Mouse (Mus musculus) neural tube, embryonic 13.5 days (tissue): Measurements from ENCODE around the gene Slc39a1. TPM values are rescaled to one million over a fixed set of nuclear protein-coding genes. Genes with fewer than 3 reads are reported as not detected.

ENCODE experiments used
- ATAC-seq: fragments of 200-750 bp; cut with Nextera tagmentation; 2 replicates; pipeline ENCODE4 v1.8.0; 2017; ENCODE audit warnings: low read depth, mild to moderate bottlenecking, moderate TSS enrichment, moderate library complexity
- H3K27ac ChIP-seq: fragments of 300-500 bp; sonication (generic); replicated peaks from 2 replicates; pipeline ENCODE4 v1.5.1; 2015; ENCODE audit warnings: moderate library complexity, mild to moderate bottlenecking, inconsistent platforms
- H3K27me3 ChIP-seq: fragments of 300-500 bp; sonication (generic); 2 replicates; pipeline ENCODE4 v1.6.1; 2015; ENCODE audit warnings: mild to moderate bottlenecking, inconsistent platforms
- H3K36me3 ChIP-seq: fragments of 300-500 bp; sonication (generic); 2 replicates; pipeline ENCODE4 v1.6.1; 2015; ENCODE audit warnings: mild to moderate bottlenecking, inconsistent platforms
- H3K4me1 ChIP-seq: fragments of 300-500 bp; sonication (generic); replicated peaks from 2 replicates; pipeline ENCODE4 v1.6.1; 2015; ENCODE audit warnings: inconsistent platforms
- H3K4me2 ChIP-seq: fragments of 300-500 bp; sonication (generic); 2 replicates; pipeline ENCODE4 v1.6.1; 2015; ENCODE audit warnings: inconsistent platforms, mild to moderate bottlenecking, moderate library complexity
- H3K4me3 ChIP-seq: fragments of 300-500 bp; sonication (generic); 2 replicates; pipeline ENCODE4 v1.5.1; 2015; ENCODE audit warnings: mild to moderate bottlenecking, inconsistent platforms
- H3K9ac ChIP-seq: fragments of 300-500 bp; sonication (generic); 2 replicates; pipeline ENCODE4 v1.6.1; 2015; ENCODE audit warnings: moderate library complexity, mild to moderate bottlenecking, inconsistent platforms
- H3K9me3 ChIP-seq: fragments of 300-500 bp; sonication (generic); 2 replicates; pipeline ENCODE4 v1.6.1; 2016; ENCODE audit warnings: inconsistent platforms
- WGBS: fragments of 180-500 bp; shearing (Covaris S2); methylation state at CpG from one replicate; pipeline ENCODE4 v1.1.7; 2015; 5-methylcytosine and 5-hydroxymethylcytosine counted together
- polyA plus RNA-seq: library from polyadenylated mRNA; unstranded; fragments of >200 nt; fragmentation: Nextera tagmentation; extraction: Ambion mirVana; gene quantifications from 2 replicates; pipeline ENCODE4 v1.2.1, GENCODE M21; 2015

Slc39a1 gene
- polyA plus RNA-seq, result 42.4 and 54.8 TPM in 2 replicates

- no peaks in the 10 kb centered on the region for H3K27me3 ChIP-seq
- no peaks in the 10 kb centered on the region for H3K9me3 ChIP-seq
- H3K4me3 ChIP-seq, result peak within 1 kb of the TSS; percentile 67
- WGBS, result under 1% methylated on average over 44 of the region's 44 CpGs
- H3K4me2 ChIP-seq, result peak within 1 kb of the TSS; percentile 74
- peak; percentile 95 for ATAC-seq
- peaks cover 25% of the 10 kb centered on the region for H3K4me1 ChIP-seq
- peak within 1 kb of the TSS; percentile 77 for H3K9ac ChIP-seq
- peaks cover 13% of the 10 kb centered on the region for H3K36me3 ChIP-seq
- H3K27ac ChIP-seq, result peak within 1 kb of the TSS; percentile 91
These were observed at the start of gene Slc39a1 for GRCm38 (mm10) chr3:90247960-90248745. Gene Slc39a1, plus strand, starts transcription at chr3:90248172.

DNA sequence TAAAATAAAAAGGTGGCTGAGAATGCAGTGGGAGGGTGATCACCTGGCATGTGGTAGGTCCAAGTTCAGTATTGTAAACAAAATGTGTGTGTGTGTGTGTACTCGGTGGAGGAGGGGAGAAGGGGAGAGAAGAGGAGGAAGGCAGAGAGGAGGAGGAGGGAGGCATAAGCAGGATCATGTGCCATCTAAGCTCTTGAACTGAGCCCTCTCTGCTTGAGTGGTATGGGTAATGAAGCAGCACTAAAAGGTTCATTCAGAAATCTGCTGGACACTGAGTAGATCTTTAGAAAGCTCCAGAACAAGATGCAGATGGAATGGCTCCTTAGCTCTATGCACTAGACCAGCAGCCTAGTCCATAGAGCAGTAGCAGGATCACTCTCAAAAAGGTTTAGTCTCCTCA lies 45.1 kb upstream of the Slc39a1 start:
- H3K4me2 ChIP-seq, result no peak overlapping the region

DNA sequence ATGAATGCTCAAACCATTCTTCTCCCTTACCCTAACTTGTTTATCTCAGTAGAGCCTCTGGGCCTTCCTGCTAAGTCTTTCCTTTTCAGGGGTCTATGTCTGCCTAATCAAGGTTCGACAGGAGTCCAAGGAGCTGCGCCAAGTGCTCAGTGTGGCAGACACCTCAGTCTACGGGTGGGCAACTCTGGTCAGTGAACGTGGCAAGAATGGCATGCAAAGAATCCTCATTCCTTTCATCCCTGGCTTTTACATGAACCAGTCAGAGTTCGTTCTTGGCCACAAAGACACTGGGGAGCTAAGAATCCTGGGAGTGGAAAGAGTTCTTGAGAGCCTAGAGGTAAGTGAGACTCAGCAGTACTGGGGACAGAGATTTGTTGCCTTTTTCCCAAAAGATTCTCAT lies 44.4 kb upstream of the Slc39a1 start:
- H3K9ac ChIP-seq, result no peak overlapping the region
- no peak overlapping the region for H3K4me3 ChIP-seq
- no peak overlapping the region for H3K4me2 ChIP-seq
- H3K4me1 ChIP-seq, result no peaks in the 10 kb centered on the region
- 83% methylated on average over 5 of the region's 5 CpGs for WGBS
- H3K27me3 ChIP-seq, result no peaks in the 10 kb centered on the region
- H3K9me3 ChIP-seq, result no peaks in the 10 kb centered on the region
- ATAC-seq, result no peak
- no peak overlapping the region for H3K27ac ChIP-seq
- peaks cover 17% of the 10 kb centered on the region for H3K36me3 ChIP-seq

More for the DNA sequence above, 45.1 kb upstream of the Slc39a1 start:
- H3K4me1 ChIP-seq, result no peaks in the 10 kb centered on the region
- WGBS, result 72% methylated on average over 1 of the region's 1 CpGs
- no peak for ATAC-seq
- H3K27me3 ChIP-seq, result no peaks in the 10 kb centered on the region
- H3K36me3 ChIP-seq, result peaks cover 9% of the 10 kb centered on the region
- H3K9ac ChIP-seq, result no peak overlapping the region
- H3K9me3 ChIP-seq, result no peaks in the 10 kb centered on the region
- H3K4me3 ChIP-seq, result no peak overlapping the region
- H3K27ac ChIP-seq, result no peak overlapping the region

- no peaks in the 10 kb centered on the region for H3K9me3 ChIP-seq
- H3K4me1 ChIP-seq, result no peaks in the 10 kb centered on the region
- ATAC-seq, result no peak
- H3K36me3 ChIP-seq, result peaks cover 26% of the 10 kb centered on the region
- no peaks in the 10 kb centered on the region for H3K27me3 ChIP-seq
- H3K9ac ChIP-seq, result no peak overlapping the region
- no peak overlapping the region for H3K4me3 ChIP-seq
- WGBS, result 95% methylated on average over 2 of the region's 2 CpGs
- no peak overlapping the region for H3K4me2 ChIP-seq
- H3K27ac ChIP-seq, result no peak overlapping the region
These were observed 43.4 kb upstream of the Slc39a1 start for GRCm38 (mm10) chr3:90204582-90204981.

GRCm38 (mm10) chr3:90208662-90209061 lies 39.3 kb upstream of the Slc39a1 start:
- Histone ChIP-seq H3K9ac (no peak overlapping the region), H3K27ac (no peak overlapping the region), H3K9me3 (no peaks in the 10 kb centered on the region), H3K4me1 (peaks cover 24% of the 10 kb centered on the region), H3K36me3 (peaks cover 58% of the 10 kb centered on the region), H3K4me2 (no peak overlapping the region), H3K4me3 (no peak overlapping the region), H3K27me3 (no peaks in the 10 kb centered on the region)
- 91% methylated on average over 2 of the region's 2 CpGs for WGBS
- ATAC-seq, result no peak

GRCm38 (mm10) chr3:90209908-90210566 lies 37.9 kb upstream of the Slc39a1 start:
- Histone ChIP-seq H3K27ac (no peak overlapping the region), H3K4me3 (no peak overlapping the region), H3K9me3 (no peaks in the 10 kb centered on the region), H3K9ac (no peak overlapping the region), H3K27me3 (no peaks in the 10 kb centered on the region), H3K36me3 (peaks cover 58% of the 10 kb centered on the region), H3K4me2 (no peak overlapping the region), H3K4me1 (peaks cover 32% of the 10 kb centered on the region)
- WGBS, result 92% methylated on average over 5 of the region's 5 CpGs
- no peak for ATAC-seq

GRCm38 (mm10) chr3:90211475-90212398 lies 36.2 kb upstream of the Slc39a1 start:
- ATAC-seq, result no peak
- Histone ChIP-seq H3K9me3 (no peaks in the 10 kb centered on the region), H3K4me2 (peak overlapping the region; percentile 95), H3K4me3 (peak overlapping the region; percentile 76), H3K27ac (no peak overlapping the region), H3K27me3 (no peaks in the 10 kb centered on the region), H3K36me3 (peaks cover 58% of the 10 kb centered on the region), H3K9ac (peak overlapping the region; percentile 88), H3K4me1 (peaks cover 32% of the 10 kb centered on the region)
- 86% methylated on average over 13 of the region's 13 CpGs for WGBS

- ATAC-seq, result no peak
- peaks cover 50% of the 10 kb centered on the region for H3K36me3 ChIP-seq
- peak overlapping the region; percentile 88 for H3K9ac ChIP-seq
- H3K27me3 ChIP-seq, result no peaks in the 10 kb centered on the region
- peak overlapping the region; percentile 95 for H3K4me2 ChIP-seq
- H3K9me3 ChIP-seq, result no peaks in the 10 kb centered on the region
- H3K4me3 ChIP-seq, result peak overlapping the region; percentile 76
- peak overlapping the region; percentile 86 for H3K27ac ChIP-seq
- H3K4me1 ChIP-seq, result peaks cover 32% of the 10 kb centered on the region
- 13% methylated on average over 5 of the region's 5 CpGs for WGBS
These were observed 35.2 kb upstream of the Slc39a1 start for GRCm38 (mm10) chr3:90212723-90213122.

- Histone ChIP-seq H3K9me3 (no peaks in the 10 kb centered on the region), H3K36me3 (peaks cover 43% of the 10 kb centered on the region), H3K4me2 (peak within 1 kb of the TSS; percentile 95), H3K27me3 (no peaks in the 10 kb centered on the region), H3K4me1 (peaks cover 32% of the 10 kb centered on the region), H3K27ac (peak within 1 kb of the TSS; percentile 86), H3K9ac (peak within 1 kb of the TSS; percentile 88), H3K4me3 (peak within 1 kb of the TSS; percentile 76)
- WGBS, result under 1% methylated on average over 42 of the region's 42 CpGs
- ATAC-seq, result peak; percentile 96
These were observed 34.5 kb upstream of the Slc39a1 start, which contains the start of the genes Rps27 and Rab13 for GRCm38 (mm10) chr3:90213377-90213866. Gene Rps27, minus strand, starts transcription at chr3:90213651. Gene Rab13, plus strand, starts transcription at chr3:90213695.

- peak; percentile 60 for ATAC-seq
- Histone ChIP-seq H3K27me3 (no peaks in the 10 kb centered on the region), H3K4me2 (peak overlapping the region; percentile 95), H3K4me3 (peak overlapping the region; percentile 76), H3K9ac (peak overlapping the region; percentile 60), H3K9me3 (no peaks in the 10 kb centered on the region), H3K4me1 (peaks cover 32% of the 10 kb centered on the region), H3K36me3 (peaks cover 36% of the 10 kb centered on the region), H3K27ac (peak overlapping the region; percentile 69; the same call in 1 of the 2 replicates)
- WGBS, result 11% methylated on average over 12 of the region's 12 CpGs
These were observed 33.9 kb upstream of the Slc39a1 start for GRCm38 (mm10) chr3:90213956-90214684.

DNA sequence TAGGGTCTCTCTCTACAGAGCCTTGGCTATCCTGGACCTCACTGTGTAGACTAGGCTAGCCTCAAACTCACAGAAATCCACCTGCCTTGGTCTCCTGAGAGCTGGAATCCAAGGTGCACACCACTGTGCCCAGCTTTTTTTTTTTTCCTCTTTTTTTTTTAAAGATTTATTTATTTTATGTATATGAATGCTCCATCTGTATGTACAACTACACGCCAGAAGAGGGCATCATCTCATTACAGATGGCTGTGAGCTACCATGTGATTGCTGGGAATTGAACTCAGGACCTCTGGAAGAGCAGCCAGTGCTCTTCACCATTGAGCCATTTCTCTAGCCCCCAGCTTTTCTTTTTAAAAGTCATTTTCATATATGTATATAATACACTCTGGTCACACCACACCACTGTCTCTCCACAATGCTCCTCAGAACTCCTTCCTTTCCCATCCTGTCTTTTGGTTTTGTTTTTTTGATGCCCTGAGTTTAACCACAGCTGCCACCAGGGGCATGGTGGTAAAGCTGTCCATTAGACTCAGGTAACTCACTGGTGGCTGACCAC lies 32.1 kb upstream of the Slc39a1 start:
- Histone ChIP-seq H3K9ac (no peak overlapping the region), H3K36me3 (peaks cover 18% of the 10 kb centered on the region), H3K4me3 (no peak overlapping the region), H3K27me3 (no peaks in the 10 kb centered on the region), H3K4me1 (peaks cover 37% of the 10 kb centered on the region), H3K4me2 (no peak overlapping the region), H3K9me3 (no peaks in the 10 kb centered on the region), H3K27ac (no peak overlapping the region)
- ATAC-seq, result no peak
- 38% methylated on average over 1 of the region's 1 CpGs for WGBS
